Mouse (Mus musculus) myocyte (in vitro differentiated cells): ENCODE measurements at regions not wholly inside any gene's neighbourhood (a gene's known extent, or its start where the extent isn't known, plus 50 kb on each side); places are given as distances from the start of the nearest gene placed in this dataset.

Source experiments
- H3K27me3 ChIP-seq: one replicate; pipeline ENCODE4 v1.6.1; 2011; ENCODE audit not compliant: control insufficient read depth, insufficient read depth, insufficient read length
- H3K36me3 ChIP-seq: one replicate; pipeline ENCODE4 v1.6.1; 2011; ENCODE audit not compliant: control insufficient read depth, insufficient read depth
- H3K4me2 ChIP-seq: one replicate; pipeline ENCODE4 v1.6.1; 2011; ENCODE audit warnings: low read depth, control low read depth
- H3K4me3 ChIP-seq: one replicate; pipeline ENCODE4 v1.5.1; 2011; ENCODE audit warnings: mild to moderate bottlenecking, control low read depth, moderate library complexity
- H3K79me2 ChIP-seq: one replicate; pipeline ENCODE4 v1.6.1; 2011; ENCODE audit not compliant: control insufficient read depth, insufficient read depth
- H3ac ChIP-seq: one replicate; pipeline ENCODE4 v1.6.1; 2011; ENCODE audit not compliant: control insufficient read depth, insufficient read length
- CEBPB ChIP-seq: IDR thresholded peaks from 2 replicates; pipeline ENCODE4 v1.6.1; 2011; ENCODE audit warnings: mild to moderate bottlenecking, moderate library complexity; ENCODE audit not compliant: poor library complexity, insufficient read depth, severe bottlenecking
- E2F4 ChIP-seq: IDR thresholded peaks from one replicate; pipeline ENCODE4 v1.6.1; 2011; ENCODE audit warnings: mild to moderate bottlenecking, control low read depth, moderate library complexity; ENCODE audit not compliant: insufficient read depth
- MAX ChIP-seq: IDR thresholded peaks from one replicate; pipeline ENCODE4 v1.6.1; 2011; ENCODE audit warnings: low read depth, mild to moderate bottlenecking, control low read depth
- MYOD1 ChIP-seq, 3 experiments: IDR thresholded peaks; one replicate each; pipeline ENCODE4 v1.6.1; 2011; ENCODE audit warnings: control low read depth in 2 of 3, low read depth in 2 of 3, mild to moderate bottlenecking in 2 of 3, moderate library complexity in 1 of 3; ENCODE audit not compliant: insufficient read length in 2 of 3, control insufficient read depth in 1 of 3
- MYOG ChIP-seq, 3 experiments: IDR thresholded peaks; one replicate each; pipeline ENCODE4 v1.6.1; 2011; ENCODE audit warnings: control low read depth in 2 of 3, low read depth in 2 of 3, mild to moderate bottlenecking in 2 of 3; ENCODE audit not compliant: insufficient read length in 2 of 3, control insufficient read depth in 1 of 3, insufficient read depth in 1 of 3
- POLR2A ChIP-seq: IDR thresholded peaks from one replicate; pipeline ENCODE4 v1.6.1; 2011; ENCODE audit warnings: low read depth, mild to moderate bottlenecking, control low read depth, moderate library complexity; ENCODE audit not compliant: insufficient read length
- POLR2AphosphoS2 ChIP-seq: IDR thresholded peaks from one replicate; pipeline ENCODE4 v1.6.1; 2011; ENCODE audit warnings: low read depth, control low read depth; ENCODE audit not compliant: insufficient read length
- REST ChIP-seq: IDR thresholded peaks from one replicate; pipeline ENCODE4 v1.6.1; 2011; ENCODE audit warnings: mild to moderate bottlenecking, control low read depth, moderate library complexity; ENCODE audit not compliant: insufficient read depth, insufficient read length
- SRF ChIP-seq: IDR thresholded peaks from one replicate; pipeline ENCODE4 v1.6.1; 2011; ENCODE audit warnings: low read depth; ENCODE audit not compliant: control insufficient read depth, insufficient read length
- TCF12 ChIP-seq: IDR thresholded peaks from one replicate; pipeline ENCODE4 v1.6.1; 2011; ENCODE audit warnings: mild to moderate bottlenecking, control low read depth; ENCODE audit not compliant: poor library complexity, insufficient read depth, severe bottlenecking
- TCF3 ChIP-seq: IDR thresholded peaks from one replicate; pipeline ENCODE4 v1.6.1; 2011; ENCODE audit warnings: low read depth, control low read depth; ENCODE audit not compliant: insufficient read length
- USF1 ChIP-seq: IDR thresholded peaks from one replicate; pipeline ENCODE4 v1.6.1; 2011; ENCODE audit warnings: low read depth, mild to moderate bottlenecking, control low read depth, moderate library complexity

GRCm38 (mm10) chr5:126093196-126093595 lies 561.6 kb downstream of the Tmem132b start:
- Histone ChIP-seq H3K4me2 (no peak overlapping the region), H3K4me3 (no peak overlapping the region), H3K36me3 (no peaks in the 10 kb centered on the region), H3K79me2 (no peaks in the 10 kb centered on the region), H3ac (no peak overlapping the region), H3K27me3 (no peaks in the 10 kb centered on the region)
- no peak for TF ChIP-seq MYOG (IDR thresholded peaks at IDR 0.05; ENCODE audit: control insufficient read depth in 1 of 3, insufficient read depth in 1 of 3, insufficient read length in 2 of 3, low read depth in 2 of 3)
- no peak for TF ChIP-seq POLR2AphosphoS2
- no peak for TF ChIP-seq TCF3
- TF ChIP-seq MYOD1 (IDR thresholded peaks at IDR 0.05; ENCODE audit: control insufficient read depth in 1 of 3, insufficient read length in 2 of 3, low read depth in 2 of 3): no peak
- no peak for TF ChIP-seq SRF
- no peak for TF ChIP-seq POLR2A

- no peaks in the 10 kb centered on the region for H3K36me3 ChIP-seq
- H3ac ChIP-seq: no peak overlapping the region
- H3K79me2 ChIP-seq: no peaks in the 10 kb centered on the region
- TF ChIP-seq POLR2A (no peak), SRF (no peak), POLR2AphosphoS2 (no peak), REST (no peak), MYOG (IDR thresholded peaks at IDR 0.05; ENCODE audit: control insufficient read depth in 1 of 3, insufficient read depth in 1 of 3, insufficient read length in 2 of 3, low read depth in 2 of 3) (no peak), TCF12 (no peak), USF1 (no peak), E2F4 (no peak), MYOD1 (IDR thresholded peaks at IDR 0.05; ENCODE audit: control insufficient read depth in 1 of 3, insufficient read length in 2 of 3, low read depth in 2 of 3) (no peak), TCF3 (no peak), MAX (no peak), CEBPB (no peak)
- no peak overlapping the region for H3K4me2 ChIP-seq
- no peak overlapping the region for H3K4me3 ChIP-seq
- no peaks in the 10 kb centered on the region for H3K27me3 ChIP-seq
Measured at GRCm38 (mm10) chr5:126096616-126097261, 565.2 kb downstream of the Tmem132b start.

- Histone ChIP-seq H3K36me3 (no peaks in the 10 kb centered on the region), H3K4me3 (no peak overlapping the region), H3K79me2 (no peaks in the 10 kb centered on the region), H3K27me3 (no peaks in the 10 kb centered on the region), H3K4me2 (no peak overlapping the region), H3ac (no peak overlapping the region)
- TF ChIP-seq TCF12 (no peak), TCF3 (no peak), MYOD1 (IDR thresholded peaks at IDR 0.05; ENCODE audit: control insufficient read depth in 1 of 3, insufficient read length in 2 of 3, low read depth in 2 of 3) (no peak), REST (no peak)
Measured at GRCm38 (mm10) chr5:126097262-126097628, 565.7 kb downstream of the Tmem132b start.

GRCm38 (mm10) chr5:126098433-126098832 lies 566.9 kb downstream of the Tmem132b start:
- TF ChIP-seq USF1 (no peak), CEBPB (no peak), POLR2A (no peak), MYOG (IDR thresholded peaks at IDR 0.05; ENCODE audit: control insufficient read depth in 1 of 3, insufficient read depth in 1 of 3, insufficient read length in 2 of 3, low read depth in 2 of 3) (no peak), POLR2AphosphoS2 (no peak), TCF3 (no peak), SRF (no peak), REST (no peak), E2F4 (no peak), TCF12 (no peak), MAX (no peak), MYOD1 (IDR thresholded peaks at IDR 0.05; ENCODE audit: control insufficient read depth in 1 of 3, insufficient read length in 2 of 3, low read depth in 2 of 3) (no peak)

GRCm38 (mm10) chr5:126099931-126100330 lies 568.4 kb downstream of the Tmem132b start:
- no peak overlapping the region for H3ac ChIP-seq
- H3K27me3 ChIP-seq: no peaks in the 10 kb centered on the region
- no peak overlapping the region for H3K4me3 ChIP-seq
- TF ChIP-seq MAX (no peak), USF1 (no peak), MYOD1 (IDR thresholded peaks at IDR 0.05; ENCODE audit: control insufficient read depth in 1 of 3, insufficient read length in 2 of 3, low read depth in 2 of 3) (no peak), REST (no peak), POLR2AphosphoS2 (no peak), TCF3 (no peak), SRF (no peak), MYOG (IDR thresholded peaks at IDR 0.05; ENCODE audit: control insufficient read depth in 1 of 3, insufficient read depth in 1 of 3, insufficient read length in 2 of 3, low read depth in 2 of 3) (no peak), E2F4 (no peak), POLR2A (no peak), TCF12 (no peak), CEBPB (no peak)
- no peak overlapping the region for H3K4me2 ChIP-seq
- no peaks in the 10 kb centered on the region for H3K36me3 ChIP-seq
- H3K79me2 ChIP-seq: no peaks in the 10 kb centered on the region

More at GRCm38 (mm10) chr5:126098433-126098832, 566.9 kb downstream of the Tmem132b start:
- no peaks in the 10 kb centered on the region for H3K36me3 ChIP-seq
- H3K4me3 ChIP-seq: no peak overlapping the region
- no peaks in the 10 kb centered on the region for H3K79me2 ChIP-seq
- no peaks in the 10 kb centered on the region for H3K27me3 ChIP-seq
- no peak overlapping the region for H3K4me2 ChIP-seq
- H3ac ChIP-seq: no peak overlapping the region
